Mouse (Mus musculus): ENCODE data around the gene Adamts12. TPM values are rescaled to one million over a fixed set of nuclear protein-coding genes. Genes with fewer than 3 reads are reported as not detected.

Gene Adamts12
- total and polyA plus RNA-seq, 3 experiments: not detected

- Histone ChIP-seq H3K27me3 (ENCODE audit: control insufficient read depth in 1 of 2, insufficient read depth in 2 of 2, low read length in 2 of 2) (no peaks in the 10 kb centered on the region), H3K27ac (ENCODE audit: control insufficient read depth, low read depth, low read length) (no peak overlapping the region), H3K36me3 (ENCODE audit: control insufficient read depth in 1 of 2, insufficient read depth in 2 of 2, low read length in 2 of 2) (no peaks in the 10 kb centered on the region), H3K9me3 (replicated peaks; ENCODE audit: insufficient read depth, low read length) (no peaks in the 10 kb centered on the region), H3K4me3 (ENCODE audit: control insufficient read depth in 1 of 2, insufficient read depth in 1 of 2, low read depth in 2 of 2, low read length in 2 of 2) (no peak overlapping the region), H3K4me1 (ENCODE audit: control insufficient read depth in 1 of 2, insufficient read depth in 2 of 2, low read length in 2 of 2) (no peaks in the 10 kb centered on the region), H3K9ac (ENCODE audit: control insufficient read depth, low read depth, low read length, poor library complexity, severe bottlenecking) (no peak overlapping the region), H3K79me2 (ENCODE audit: control insufficient read depth, insufficient read depth, low read length, poor library complexity) (no peaks in the 10 kb centered on the region)
- DNase-seq (ENCODE audit: low read depth, low spot score): no peak
- no peak for TF ChIP-seq E2F4 (IDR thresholded peaks at IDR 0.05; ENCODE audit: borderline replicate concordance, low read depth, low read length)
- TF ChIP-seq JUND (IDR thresholded peaks at IDR 0.05; ENCODE audit: low read depth, low read length): no peak
- TF ChIP-seq UBTF (IDR thresholded peaks at IDR 0.05; ENCODE audit: borderline replicate concordance, insufficient read depth, low read depth, low read length): no peak
- no peak for TF ChIP-seq MAZ (IDR thresholded peaks at IDR 0.05; ENCODE audit: low read depth, low read length)
- no peak for TF ChIP-seq USF1 (IDR thresholded peaks at IDR 0.05; ENCODE audit: low read depth, low read length)
- TF ChIP-seq POLR2AphosphoS5 (IDR thresholded peaks at IDR 0.05; ENCODE audit: borderline replicate concordance, low read depth, low read length): no peak
- TF ChIP-seq MYB (IDR thresholded peaks at IDR 0.05; ENCODE audit: low read depth, low read length): no peak
- no peak for TF ChIP-seq ZC3H11A (IDR thresholded peaks at IDR 0.05; ENCODE audit: low read depth, low read length)
- no peak for TF ChIP-seq NELFE (IDR thresholded peaks at IDR 0.05; ENCODE audit: low read depth, low read length)
Observed at GRCm38 (mm10) chr15:11210976-11211375, 146.4 kb downstream of the Adamts12 start.

GRCm38 (mm10) chr15:11233906-11234632 is 169.5 kb downstream of the Adamts12 start:
- H3K36me3 ChIP-seq (ENCODE audit: control insufficient read depth in 1 of 2, insufficient read depth in 2 of 2, low read length in 2 of 2): no peaks in the 10 kb centered on the region
- H3K4me3 ChIP-seq (ENCODE audit: control insufficient read depth in 1 of 2, insufficient read depth in 1 of 2, low read depth in 2 of 2, low read length in 2 of 2): no peak overlapping the region
- DNase-seq (ENCODE audit: low read depth, low spot score): no peak
- no peak overlapping the region for H3K9ac ChIP-seq (ENCODE audit: control insufficient read depth, low read depth, low read length, poor library complexity, severe bottlenecking)
- TF ChIP-seq POLR2AphosphoS5 (IDR thresholded peaks at IDR 0.05; ENCODE audit: borderline replicate concordance, low read depth, low read length) (no peak), ZMIZ1 (IDR thresholded peaks at IDR 0.05; ENCODE audit: low read depth, low read length) (no peak), MAZ (IDR thresholded peaks at IDR 0.05; ENCODE audit: low read depth, low read length) (no peak), E2F4 (IDR thresholded peaks at IDR 0.05; ENCODE audit: borderline replicate concordance, low read depth, low read length) (no peak), MYC (IDR thresholded peaks at IDR 0.05; ENCODE audit: low read depth, low read length) (no peak), CHD1 (IDR thresholded peaks at IDR 0.05; ENCODE audit: low read depth, low read length) (no peak), NRF1 (IDR thresholded peaks at IDR 0.05; ENCODE audit: insufficient read depth, low read depth, low read length, poor library complexity, severe bottlenecking) (no peak), KAT2A (conservative IDR thresholded peaks at IDR 0.05; ENCODE audit: low read depth, low read length) (no peak), ZNF384 (IDR thresholded peaks at IDR 0.05; ENCODE audit: low read depth, low read length) (no peak), RAD21 (IDR thresholded peaks at IDR 0.05; ENCODE audit: low read depth, low read length) (no peak), POLR2AphosphoS2 (IDR thresholded peaks at IDR 0.05; ENCODE audit: low read length) (no peak), TCF12 (IDR thresholded peaks at IDR 0.05; ENCODE audit: low read depth, low read length) (no peak)
- no peaks in the 10 kb centered on the region for H3K4me1 ChIP-seq (ENCODE audit: control insufficient read depth in 1 of 2, insufficient read depth in 2 of 2, low read length in 2 of 2)
- H3K27me3 ChIP-seq (ENCODE audit: control insufficient read depth in 1 of 2, insufficient read depth in 2 of 2, low read length in 2 of 2): no peaks in the 10 kb centered on the region
- no peaks in the 10 kb centered on the region for H3K9me3 ChIP-seq (replicated peaks; ENCODE audit: insufficient read depth, low read length)
- no peaks in the 10 kb centered on the region for H3K79me2 ChIP-seq (ENCODE audit: control insufficient read depth, insufficient read depth, low read length, poor library complexity)
- no peak overlapping the region for H3K27ac ChIP-seq (ENCODE audit: control insufficient read depth, low read depth, low read length)

Data from MEL (cell line).